Mouse (Mus musculus) liver, embryonic 14.5 days (tissue): ENCODE measurements around the gene Serping1. TPM values are rescaled to one million over a fixed set of nuclear protein-coding genes. Genes with fewer than 3 reads are reported as not detected.

Source experiments
- ATAC-seq: fragments of 200-750 bp; cut with Nextera tagmentation; 2 replicates; pipeline ENCODE4 v1.8.0; 2017; ENCODE audit warnings: moderate number of reproducible peaks, mild to moderate bottlenecking, moderate library complexity; ENCODE audit not compliant: insufficient read depth
- DNase-seq, 3 experiments: peaks; one replicate each; pipeline ENCODE4 v3.0.0-alpha.2; 2012 to 2013; ENCODE audit warnings: low read depth in 3 of 3, low spot score in 3 of 3
- H3K27ac ChIP-seq: fragments of 300-500 bp; sonication (generic); 2 replicates; pipeline ENCODE4 v1.5.1; 2014; ENCODE audit warnings: moderate library complexity, mild to moderate bottlenecking, control low read depth, inconsistent platforms
- H3K27me3 ChIP-seq: fragments of 300-500 bp; sonication (generic); 2 replicates; pipeline ENCODE4 v1.6.1; 2014; ENCODE audit warnings: mild to moderate bottlenecking, low read length, moderate library complexity; ENCODE audit not compliant: control insufficient read depth, insufficient read depth
- H3K36me3 ChIP-seq: fragments of 300-500 bp; sonication (generic); replicated peaks from 2 replicates; pipeline ENCODE4 v1.6.1; 2014; ENCODE audit warnings: low read depth; ENCODE audit not compliant: control insufficient read depth, insufficient read depth
- H3K4me1 ChIP-seq, 2 experiments: fragments of 200-500 bp in 1 of 2; fragments of 300-500 bp in 1 of 2; sonication (generic) in 1 of 2; replicated peaks; 2 replicates each; pipeline ENCODE4 v1.6.1; 2012 to 2014; ENCODE audit warnings: antibody characterized with exemption in 1 of 2, inconsistent platforms in 1 of 2, low read length in 1 of 2; ENCODE audit not compliant: control insufficient read depth in 2 of 2, insufficient read depth in 2 of 2
- H3K4me2 ChIP-seq: fragments of 300-500 bp; sonication (generic); 2 replicates; pipeline ENCODE4 v1.6.1; 2014; ENCODE audit warnings: low read depth, mild to moderate bottlenecking, control low read depth, moderate library complexity
- H3K4me3 ChIP-seq, 2 experiments: fragments of 200-500 bp in 1 of 2; fragments of 300-500 bp in 1 of 2; sonication (generic) in 1 of 2; 2 replicates each; pipeline ENCODE4 v1.5.1; 2012 to 2014; ENCODE audit warnings: low read depth in 2 of 2, low read length in 2 of 2, mild to moderate bottlenecking in 2 of 2, control low read depth in 1 of 2, inconsistent platforms in 1 of 2, moderate library complexity in 1 of 2; ENCODE audit not compliant: insufficient read depth in 1 of 2
- H3K9ac ChIP-seq: fragments of 300-500 bp; sonication (generic); replicated peaks from 2 replicates; pipeline ENCODE4 v1.6.1; 2014; ENCODE audit warnings: mild to moderate bottlenecking, control low read depth, moderate library complexity
- H3K9me3 ChIP-seq: fragments of 300-500 bp; sonication (generic); 2 replicates; pipeline ENCODE4 v1.6.1; 2016; ENCODE audit warnings: low read length, mixed read lengths; ENCODE audit not compliant: control insufficient read depth
- CTCF ChIP-seq: IDR thresholded peaks from 2 replicates; pipeline ENCODE4 v1.5.1; 2016; ENCODE audit warnings: antibody characterized with exemption, low read depth, control low read depth
- EP300 ChIP-seq: IDR thresholded peaks from 2 replicates; pipeline ENCODE4 v1.6.1; 2016; ENCODE audit warnings: antibody characterized with exemption, low read depth
- WGBS: fragments of 180-500 bp; shearing (Covaris S2); extraction: QIAGEN DNeasy Blood & Tissue Kit; methylation state at CpG from one replicate; pipeline ENCODE4 v1.1.7; 2014; ENCODE audit not compliant: insufficient replicate concordance; 5-methylcytosine and 5-hydroxymethylcytosine counted together
- polyA plus RNA-seq, 2 experiments: library from polyadenylated mRNA; depleted of rRNA in 1 of 2; stranded (reverse) in 1 of 2; unstranded in 1 of 2; fragments of >200 nt; fragmentation: Nextera tagmentation in 1 of 2; extraction: Ambion mirVana in 1 of 2; gene quantifications; 2 replicates each; pipeline versions ENCODE4 v1.2.1 to v1.2.3; 2012 to 2014

The Serping1 gene
- polyA plus RNA-seq, 2 experiments = 32.4 to 61.5 TPM

DNA sequence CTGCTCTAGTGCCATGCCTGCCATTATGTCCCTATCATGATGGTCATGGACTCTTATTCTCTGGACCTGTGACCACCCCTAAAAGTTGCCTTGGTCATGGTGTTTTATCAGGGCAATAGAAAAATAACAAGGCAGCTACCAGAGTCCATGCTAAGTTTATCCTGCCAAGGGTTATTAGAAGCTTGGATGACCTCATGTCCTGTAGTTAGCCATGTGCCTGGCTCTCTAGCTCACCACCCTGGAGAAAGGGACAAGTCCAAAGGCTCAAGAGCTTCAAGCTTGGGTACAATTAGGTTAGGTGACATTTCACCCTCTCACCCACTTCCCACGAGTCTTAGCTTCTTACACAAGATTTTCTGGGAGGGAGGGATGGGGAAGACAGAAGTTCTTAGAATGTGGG lies 12.4 kb downstream of the Serping1 start:
- Histone ChIP-seq H3K36me3 (no peaks in the 10 kb centered on the region), H3K27me3 (no peaks in the 10 kb centered on the region; the same call in 1 of the 2 replicates), H3K9me3 (no peaks in the 10 kb centered on the region), H3K27ac (no peak overlapping the region), H3K4me2 (no peak overlapping the region), H3K4me3 (no peak overlapping the region), H3K9ac (no peak overlapping the region), H3K4me1 (0 out of 4 replicates have a peak, but pooled peaks cover 0 to 3% of the 10 kb centered on the region in 2 experiments)
- TF ChIP-seq EP300 = no peak
- TF ChIP-seq CTCF = no peak
- DNase-seq (no peak), ATAC-seq (no peak)
- WGBS = 19% methylated on average over 1 of the region's 1 CpGs

DNA sequence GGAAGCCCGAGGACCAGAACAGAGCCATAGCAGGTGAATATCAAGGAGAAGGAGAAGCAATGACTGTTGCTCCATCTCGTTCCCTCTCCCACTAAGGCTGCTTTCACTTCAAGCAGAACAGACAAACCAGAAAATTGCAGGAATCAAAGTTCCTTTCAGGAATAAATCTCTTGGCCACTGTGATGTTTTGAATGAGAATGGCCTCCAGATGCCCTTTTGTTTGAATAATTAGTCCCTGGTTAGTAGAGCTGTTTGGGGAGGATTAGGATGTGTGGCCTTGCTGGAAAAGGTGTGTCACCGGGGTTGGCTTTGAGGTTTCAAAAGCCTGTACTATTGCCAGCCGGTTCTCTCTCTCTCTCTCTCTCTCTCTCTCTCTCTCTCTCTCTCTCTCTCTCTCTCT lies 12.9 kb downstream of the Serping1 start:
- Histone ChIP-seq H3K4me2 (no peak overlapping the region), H3K9me3 (no peaks in the 10 kb centered on the region), H3K27ac (no peak overlapping the region), H3K4me3 (no peak overlapping the region), H3K4me1 (0 out of 4 replicates have a peak, but pooled peaks cover 0 to 3% of the 10 kb centered on the region in 2 experiments), H3K36me3 (no peaks in the 10 kb centered on the region), H3K9ac (no peak overlapping the region), H3K27me3 (no peaks in the 10 kb centered on the region; the same call in 1 of the 2 replicates)
- WGBS = 47% methylated on average over 4 of the region's 4 CpGs
- TF ChIP-seq EP300 = no peak
- DNase-seq (no peak), ATAC-seq (no peak)

- no peaks in the 10 kb centered on the region for H3K36me3 ChIP-seq
- H3K27me3 ChIP-seq = no peaks in the 10 kb centered on the region; the same call in 1 of the 2 replicates
- H3K9me3 ChIP-seq = no peaks in the 10 kb centered on the region
- ATAC-seq = no peak
- H3K4me2 ChIP-seq = no peak overlapping the region
- no peak for DNase-seq
- H3K4me1 ChIP-seq = peaks cover 0 to 3% of the 10 kb centered on the region in 2 experiments; a peak in 1 of 4 replicates
- 67% methylated on average over 1 of the region's 1 CpGs for whole genome bisulfite sequencing
- no peak overlapping the region for H3K27ac ChIP-seq
- TF ChIP-seq CTCF = no peak
- TF ChIP-seq EP300 = no peak
- no peak overlapping the region for H3K4me3 ChIP-seq
- no peak overlapping the region for H3K9ac ChIP-seq
These were observed 13.4 kb downstream of the Serping1 start for GRCm38 (mm10) chr2:84761840-84762239.

DNA sequence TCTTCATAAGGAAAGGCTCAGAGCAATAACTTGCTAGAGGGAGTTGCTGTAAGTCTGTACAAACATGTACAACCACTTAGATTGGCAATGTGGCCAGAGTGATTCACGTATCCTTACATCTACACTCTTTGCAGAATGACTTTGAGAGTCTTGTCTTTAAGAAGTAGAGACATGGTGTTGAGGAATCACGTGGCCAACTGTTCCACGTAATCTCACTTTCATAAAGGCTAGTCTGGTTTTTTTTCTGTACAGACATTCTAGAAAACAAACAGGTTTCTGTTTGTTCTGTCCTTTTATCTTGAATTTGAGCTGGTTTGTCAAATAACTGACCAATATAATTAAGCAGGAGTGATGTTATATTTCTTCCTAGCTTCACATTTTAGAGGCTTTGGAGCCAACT lies 13.9 kb downstream of the Serping1 start:
- no peak overlapping the region for H3K27ac ChIP-seq
- H3K9me3 ChIP-seq = no peaks in the 10 kb centered on the region
- peaks cover 0 to 7% of the 10 kb centered on the region in 2 experiments; a peak in 2 of 4 replicates for H3K4me1 ChIP-seq
- H3K9ac ChIP-seq = no peak overlapping the region
- no peaks in the 10 kb centered on the region for H3K27me3 ChIP-seq
- ATAC-seq = no peak
- H3K36me3 ChIP-seq = no peaks in the 10 kb centered on the region
- 56% methylated on average over 3 of the region's 3 CpGs for WGBS
- no peak overlapping the region for H3K4me3 ChIP-seq
- TF ChIP-seq EP300 (no peak), CTCF (no peak)
- no peak overlapping the region for H3K4me2 ChIP-seq
- no peak for DNase-seq

DNA sequence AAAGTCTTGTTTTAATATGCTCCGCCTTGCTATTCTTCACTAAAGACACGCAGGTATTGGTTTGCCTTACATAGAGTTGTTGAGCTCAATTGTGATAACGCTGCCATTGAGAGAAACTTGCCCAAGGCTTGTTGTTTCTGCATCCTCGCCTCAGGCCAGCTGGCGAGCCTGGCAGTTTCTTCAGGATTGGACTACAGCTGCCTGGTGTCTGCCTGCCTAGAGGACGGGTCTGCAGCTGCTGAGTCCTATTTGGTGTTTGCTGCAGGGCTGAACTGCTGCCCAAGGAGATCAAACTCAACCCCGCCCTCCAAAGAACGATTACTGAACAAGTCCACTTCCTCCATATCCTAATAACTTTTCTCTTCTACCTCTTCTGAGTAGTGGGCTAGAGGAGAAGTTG lies 14.5 kb downstream of the Serping1 start:
- H3K9me3 ChIP-seq = no peaks in the 10 kb centered on the region
- DNase-seq = no peak
- H3K27ac ChIP-seq = no peak overlapping the region
- no peaks in the 10 kb centered on the region for H3K27me3 ChIP-seq
- no peak overlapping the region for H3K4me2 ChIP-seq
- H3K4me3 ChIP-seq = no peak overlapping the region
- no peak overlapping the region for H3K9ac ChIP-seq
- TF ChIP-seq CTCF (no peak), EP300 (no peak)
- H3K4me1 ChIP-seq = peaks cover 0 to 7% of the 10 kb centered on the region in 2 experiments; a peak in 2 of 4 replicates
- 53% methylated on average over 8 of the region's 8 CpGs for WGBS
- no peaks in the 10 kb centered on the region for H3K36me3 ChIP-seq
- ATAC-seq = no peak
